Mouse (Mus musculus) heart, embryonic 16.5 days (tissue): ENCODE results near the gene Il20ra. TPM values are rescaled to one million over a fixed set of nuclear protein-coding genes. Genes with fewer than 3 reads are reported as not detected.
A peak's percentile ranks its signal among the peaks of the same experiment; 100 is the strongest.

Source experiments
- ATAC-seq: fragments of 200-750 bp; cut with Nextera tagmentation; replicated peaks from 2 replicates; pipeline ENCODE4 v1.8.0; 2017; ENCODE audit warnings: moderate number of reproducible peaks; ENCODE audit not compliant: insufficient read depth, low FRiP score; ENCODE audit errors: extremely low read depth
- H3K27ac ChIP-seq: fragments of 300-500 bp; sonication (generic); 2 replicates; pipeline ENCODE4 v1.5.1; 2014; ENCODE audit warnings: mild to moderate bottlenecking, low read length, control low read depth, moderate library complexity
- H3K27me3 ChIP-seq: fragments of 300-500 bp; sonication (generic); 2 replicates; pipeline ENCODE4 v1.6.1; 2014; ENCODE audit warnings: low read length, mixed read lengths; ENCODE audit not compliant: control insufficient read depth, insufficient read depth
- H3K36me3 ChIP-seq: fragments of 300-500 bp; sonication (generic); 2 replicates; pipeline ENCODE4 v1.6.1; 2014; ENCODE audit not compliant: control insufficient read depth, insufficient read depth
- H3K4me1 ChIP-seq: fragments of 300-500 bp; sonication (generic); 2 replicates; pipeline ENCODE4 v1.6.1; 2014; ENCODE audit warnings: low read length, mixed read lengths; ENCODE audit not compliant: control insufficient read depth, insufficient read depth
- H3K4me2 ChIP-seq: fragments of 300-500 bp; sonication (generic); 2 replicates; pipeline ENCODE4 v1.6.1; 2014; ENCODE audit warnings: low read depth, mild to moderate bottlenecking, control low read depth, low read length
- H3K4me3 ChIP-seq: fragments of 300-500 bp; sonication (generic); 2 replicates; pipeline ENCODE4 v1.5.1; 2014; ENCODE audit warnings: mild to moderate bottlenecking, control low read depth, low read length
- H3K9ac ChIP-seq: fragments of 300-500 bp; sonication (generic); 2 replicates; pipeline ENCODE4 v1.6.1; 2014; ENCODE audit warnings: low read length, control low read depth
- H3K9me3 ChIP-seq: fragments of 300-500 bp; sonication (generic); replicated peaks from 2 replicates; pipeline ENCODE4 v1.6.1; 2016; ENCODE audit warnings: low read length; ENCODE audit not compliant: control insufficient read depth
- WGBS: fragments of 180-500 bp; shearing (Covaris S2); extraction: QIAGEN DNeasy Blood & Tissue Kit; methylation state at CpG from one replicate; pipeline ENCODE4 v1.1.7; 2014; 5-methylcytosine and 5-hydroxymethylcytosine counted together
- polyA plus RNA-seq: library from polyadenylated mRNA; unstranded; fragments of >200 nt; fragmentation: Nextera tagmentation; extraction: Ambion mirVana; gene quantifications from 2 replicates; pipeline ENCODE4 v1.2.1, GENCODE M21; 2015

Il20ra gene
- polyA plus RNA-seq, 1 experiment from 2014 or later, result 0.21 TPM

- no peaks in the 10 kb centered on the region for H3K27me3 ChIP-seq
- H3K9ac ChIP-seq, result no peak overlapping the region
- 0 out of 2 replicates have a peak, but pooled peaks cover 3% of the 10 kb centered on the region for H3K4me1 ChIP-seq
- H3K4me3 ChIP-seq, result no peak overlapping the region
- ATAC-seq, result no peak
- H3K36me3 ChIP-seq, result no peaks in the 10 kb centered on the region
- WGBS, result 72% methylated on average over 2 of the region's 2 CpGs
- no peak overlapping the region for H3K4me2 ChIP-seq
- no peak overlapping the region for H3K27ac ChIP-seq
- H3K9me3 ChIP-seq, result no peaks in the 10 kb centered on the region
Observed at GRCm38 (mm10) chr10:19693629-19694028, 18.7 kb upstream of the Il20ra start.

- ATAC-seq, result no peak
- Histone ChIP-seq H3K27me3 (no peaks in the 10 kb centered on the region), H3K9ac (no peak overlapping the region), H3K4me1 (peaks cover 7% of the 10 kb centered on the region), H3K36me3 (no peaks in the 10 kb centered on the region), H3K4me3 (no peak overlapping the region), H3K9me3 (no peaks in the 10 kb centered on the region), H3K27ac (no peak overlapping the region), H3K4me2 (no peak overlapping the region)
- WGBS, result 66% methylated on average over 1 of the region's 1 CpGs
Observed at GRCm38 (mm10) chr10:19699331-19699730, 13.0 kb upstream of the Il20ra start.

- no peaks in the 10 kb centered on the region for H3K36me3 ChIP-seq
- WGBS, result 69% methylated on average over 8 of the region's 8 CpGs
- no peak overlapping the region for H3K4me2 ChIP-seq
- no peaks in the 10 kb centered on the region for H3K9me3 ChIP-seq
- peaks cover 7% of the 10 kb centered on the region for H3K4me1 ChIP-seq
- H3K9ac ChIP-seq, result no peak overlapping the region
- H3K4me3 ChIP-seq, result no peak overlapping the region
- no peak for ATAC-seq
- no peak overlapping the region for H3K27ac ChIP-seq
- H3K27me3 ChIP-seq, result no peaks in the 10 kb centered on the region
Observed at GRCm38 (mm10) chr10:19704445-19704844, 7.9 kb upstream of the Il20ra start.

- Histone ChIP-seq H3K4me1 (peaks cover 12% of the 10 kb centered on the region), H3K4me3 (no peak overlapping the region), H3K9me3 (no peaks in the 10 kb centered on the region), H3K27ac (no peak overlapping the region), H3K9ac (no peak overlapping the region), H3K36me3 (no peaks in the 10 kb centered on the region), H3K4me2 (no peak overlapping the region), H3K27me3 (peaks cover 2% of the 10 kb centered on the region; the same call in 1 of the 2 replicates)
- WGBS, result 53% methylated on average over 12 of the region's 12 CpGs
- ATAC-seq, result no peak
Observed at GRCm38 (mm10) chr10:19707768-19708167, 4.6 kb upstream of the Il20ra start.

- Histone ChIP-seq H3K4me2 (no peak overlapping the region), H3K27me3 (peaks cover 5% of the 10 kb centered on the region), H3K36me3 (no peaks in the 10 kb centered on the region), H3K9me3 (no peaks in the 10 kb centered on the region), H3K9ac (no peak overlapping the region), H3K4me3 (no peak overlapping the region), H3K27ac (no peak overlapping the region), H3K4me1 (peaks cover 7% of the 10 kb centered on the region)
- ATAC-seq, result no peak
- WGBS, result 58% methylated on average over 12 of the region's 12 CpGs
Observed at GRCm38 (mm10) chr10:19708277-19709070, 3.9 kb upstream of the Il20ra start.

GRCm38 (mm10) chr10:19711020-19711419 is 1.4 kb upstream of the Il20ra start:
- Histone ChIP-seq H3K9me3 (no peaks in the 10 kb centered on the region), H3K4me1 (peaks cover 9% of the 10 kb centered on the region), H3K4me3 (no peak overlapping the region), H3K36me3 (no peaks in the 10 kb centered on the region), H3K27ac (no peak overlapping the region), H3K4me2 (no peak overlapping the region), H3K9ac (no peak overlapping the region), H3K27me3 (peaks cover 14% of the 10 kb centered on the region)
- 61% methylated on average over 3 of the region's 3 CpGs for WGBS
- no peak for ATAC-seq

GRCm38 (mm10) chr10:19711551-19712171 is 709 bp upstream of the Il20ra start:
- Histone ChIP-seq H3K4me1 (peaks cover 9% of the 10 kb centered on the region), H3K9ac (no peak overlapping the region), H3K4me2 (peak overlapping the region; percentile 97; the same call in 1 of the 2 replicates), H3K4me3 (no peak overlapping the region), H3K9me3 (no peaks in the 10 kb centered on the region), H3K27me3 (peaks cover 14% of the 10 kb centered on the region), H3K36me3 (no peaks in the 10 kb centered on the region), H3K27ac (no peak overlapping the region)
- no peak for ATAC-seq
- WGBS, result 43% methylated on average over 7 of the region's 7 CpGs

- Histone ChIP-seq H3K27me3 (peaks cover 7% of the 10 kb centered on the region), H3K4me3 (no peak overlapping the region), H3K4me2 (no peak overlapping the region), H3K36me3 (no peaks in the 10 kb centered on the region), H3K9me3 (no peaks in the 10 kb centered on the region), H3K9ac (no peak overlapping the region), H3K4me1 (peaks cover 3% of the 10 kb centered on the region; the same call in 1 of the 2 replicates), H3K27ac (no peak overlapping the region)
- ATAC-seq, result no peak
- 69% methylated on average over 3 of the region's 3 CpGs for WGBS
Observed at GRCm38 (mm10) chr10:19718627-19719026, 6.3 kb downstream of the Il20ra start.

GRCm38 (mm10) chr10:19722320-19722719 is 9.9 kb downstream of the Il20ra start:
- 58% methylated on average over 3 of the region's 3 CpGs for WGBS
- Histone ChIP-seq H3K4me3 (no peak overlapping the region), H3K27ac (no peak overlapping the region), H3K27me3 (no peaks in the 10 kb centered on the region), H3K9ac (no peak overlapping the region), H3K36me3 (no peaks in the 10 kb centered on the region), H3K4me2 (no peak overlapping the region), H3K4me1 (no peaks in the 10 kb centered on the region), H3K9me3 (no peaks in the 10 kb centered on the region)
- no peak for ATAC-seq
